Mouse (Mus musculus) liver (tissue): ENCODE data around the gene Lmf1.

Source experiments
- DNase-seq: peaks from one replicate; pipeline ENCODE4 v3.0.0-alpha.2; 2020; ENCODE audit warnings: mixed read lengths

The Lmf1 gene

GRCm38 (mm10) chr17:25643517-25644294 is 64.8 kb downstream of the Lmf1 start:
- DNase-seq = no peak

DNA sequence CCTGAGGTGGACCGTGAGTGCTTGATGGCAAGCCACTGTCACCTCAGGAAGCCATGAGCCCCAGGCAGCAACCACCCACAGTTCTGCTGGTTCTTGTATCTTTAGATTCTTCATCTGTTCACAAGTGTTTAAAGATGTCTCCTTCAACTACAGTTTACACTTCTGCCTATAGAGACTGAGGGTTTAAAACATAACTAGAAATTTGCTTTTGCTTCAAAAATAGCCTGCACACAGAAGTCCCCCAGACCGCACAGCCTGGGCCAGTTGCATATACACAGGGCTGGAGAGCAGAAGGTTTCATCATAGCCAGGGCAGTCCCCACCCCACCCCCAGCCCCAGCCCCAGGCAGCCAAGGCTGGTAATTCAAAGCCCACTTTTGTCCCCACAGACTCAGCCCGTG is 65.9 kb downstream of the Lmf1 start:
- DNase-seq = no peak

GRCm38 (mm10) chr17:25645661-25646060 is 66.8 kb downstream of the Lmf1 start:
- DNase-seq = no peak

- DNase-seq = no peak
Measured at GRCm38 (mm10) chr17:25647901-25648300, 69.0 kb downstream of the Lmf1 start.

DNA sequence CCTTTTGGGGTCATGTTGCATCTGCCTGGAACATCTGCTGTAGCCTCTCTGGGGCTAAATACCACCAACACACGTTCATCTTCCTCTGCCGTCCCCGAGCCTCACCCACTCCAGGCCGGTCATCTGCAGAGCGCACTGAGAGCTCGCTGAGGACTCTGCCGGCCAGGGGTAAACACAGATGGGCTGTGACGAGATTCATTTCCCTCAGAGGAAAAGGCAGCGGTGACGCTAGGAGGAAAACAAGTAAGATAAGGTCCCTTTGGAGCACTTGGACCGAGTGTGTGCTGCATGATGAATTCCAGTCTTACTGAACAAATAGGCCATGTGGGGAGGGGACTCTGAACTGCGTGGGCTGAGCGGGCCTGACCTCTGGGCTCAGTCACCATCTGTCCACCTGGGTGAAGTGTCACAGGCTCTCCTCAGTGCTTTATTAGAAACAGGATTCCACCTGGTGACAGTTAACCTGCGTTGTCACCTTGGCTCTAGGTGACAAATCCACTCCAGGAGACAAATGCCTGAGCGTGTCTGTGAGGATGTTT is 69.9 kb downstream of the Lmf1 start:
- no peak for DNase-seq

DNA sequence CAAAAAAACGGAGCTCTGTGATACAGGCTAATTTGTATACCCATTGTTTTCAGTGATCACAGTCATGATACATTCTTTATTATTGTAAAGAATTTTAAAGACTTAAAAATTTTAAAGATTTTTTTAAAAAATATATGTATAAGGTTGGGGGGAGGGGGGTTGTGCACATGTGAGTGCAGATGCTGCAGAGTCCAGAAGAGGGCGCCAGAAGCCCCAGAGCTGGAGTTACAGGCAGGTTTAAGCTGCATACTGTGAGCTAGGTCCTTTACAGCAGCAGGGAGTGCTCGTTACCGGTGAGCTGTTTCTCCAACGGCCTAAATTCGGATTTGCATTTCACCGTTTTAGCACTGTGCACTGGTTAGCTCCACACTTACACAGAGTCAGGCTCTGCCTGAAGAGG is 71.8 kb downstream of the Lmf1 start:
- no peak for DNase-seq

- DNase-seq = no peak
Measured at GRCm38 (mm10) chr17:25652272-25652671, 73.4 kb downstream of the Lmf1 start.

DNA sequence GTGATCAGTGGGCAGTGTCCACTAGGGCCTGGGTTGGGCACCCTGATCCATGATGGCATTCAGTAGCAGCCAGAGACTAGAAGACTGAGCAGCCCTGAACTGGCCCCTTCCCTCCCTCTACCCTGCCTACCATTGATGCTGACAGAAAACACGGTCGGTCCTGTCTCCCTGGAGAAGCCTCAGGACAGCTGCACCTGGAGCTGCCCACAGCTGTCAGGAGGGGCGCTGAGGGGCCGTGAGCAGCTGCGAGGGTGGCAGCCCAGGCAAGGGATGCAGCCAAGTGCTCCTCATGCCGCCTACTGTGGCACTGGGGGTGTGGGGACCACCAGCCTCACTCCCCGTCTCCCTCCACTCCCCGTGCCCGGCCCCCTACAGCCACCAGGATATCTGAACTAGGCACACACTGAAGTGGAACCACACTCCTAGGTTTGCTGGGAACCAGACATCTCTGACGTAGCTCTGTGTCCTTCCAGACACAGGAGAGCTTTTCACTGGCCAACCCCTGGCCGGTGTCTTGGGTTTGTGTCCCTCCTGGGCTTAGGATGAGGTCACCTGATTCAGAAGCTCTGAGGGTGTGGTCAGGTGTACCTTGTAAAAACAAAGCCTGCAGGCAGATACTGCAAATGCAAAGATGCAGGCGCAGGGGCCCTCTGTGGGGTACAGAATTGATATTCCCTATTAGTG is 77.4 kb downstream of the Lmf1 start:
- no peak for DNase-seq

DNA sequence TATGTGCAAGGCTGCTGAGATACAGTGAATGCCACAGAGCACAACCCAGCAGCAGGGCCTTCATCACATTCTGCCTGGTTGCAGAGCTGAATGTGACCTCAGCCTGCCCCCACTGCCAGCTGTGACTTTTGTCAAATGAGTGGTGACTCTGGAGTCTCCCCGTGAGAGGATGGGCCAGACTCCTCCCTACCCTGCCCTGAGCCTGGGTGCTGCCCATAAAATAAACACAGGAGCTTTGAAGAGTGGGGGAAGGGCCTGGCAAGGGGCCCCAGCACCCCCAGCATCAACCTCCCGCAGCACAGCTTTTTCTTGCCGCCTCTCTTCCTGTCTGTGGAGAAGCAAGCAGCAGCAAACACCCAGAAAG is 77.9 kb downstream of the Lmf1 start:
- no peak for DNase-seq

DNA sequence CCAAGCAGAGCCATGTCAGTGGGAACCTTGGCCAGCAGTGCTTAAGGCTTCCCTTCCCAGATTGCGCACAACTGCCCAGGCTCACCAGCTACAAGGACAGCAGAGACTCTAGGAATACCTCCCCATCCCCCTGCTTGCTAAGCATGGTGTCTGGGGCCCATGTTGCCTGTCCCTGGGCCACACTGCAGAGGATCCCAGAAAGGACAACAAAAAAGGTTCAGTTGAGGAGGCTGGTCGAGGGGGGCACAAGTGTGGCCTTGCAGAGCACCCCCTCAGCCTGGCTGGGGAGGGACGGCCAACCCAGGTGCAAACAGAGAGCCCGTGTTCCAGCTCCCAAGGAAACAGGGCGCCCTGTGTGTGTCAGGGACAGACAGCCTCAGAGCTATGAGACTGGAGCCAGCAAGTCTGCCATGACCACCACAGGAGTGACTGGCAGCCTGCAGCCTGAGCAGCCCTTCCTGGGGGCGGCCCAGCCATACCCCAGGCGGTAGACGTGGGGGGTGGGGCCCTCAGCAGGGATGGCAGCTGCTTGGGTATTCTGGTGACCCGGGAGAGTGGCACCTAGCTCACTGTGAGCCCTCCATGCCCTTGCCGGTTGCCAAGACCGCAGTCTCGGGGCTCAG is 84.4 kb downstream of the Lmf1 start:
- no peak for DNase-seq

DNA sequence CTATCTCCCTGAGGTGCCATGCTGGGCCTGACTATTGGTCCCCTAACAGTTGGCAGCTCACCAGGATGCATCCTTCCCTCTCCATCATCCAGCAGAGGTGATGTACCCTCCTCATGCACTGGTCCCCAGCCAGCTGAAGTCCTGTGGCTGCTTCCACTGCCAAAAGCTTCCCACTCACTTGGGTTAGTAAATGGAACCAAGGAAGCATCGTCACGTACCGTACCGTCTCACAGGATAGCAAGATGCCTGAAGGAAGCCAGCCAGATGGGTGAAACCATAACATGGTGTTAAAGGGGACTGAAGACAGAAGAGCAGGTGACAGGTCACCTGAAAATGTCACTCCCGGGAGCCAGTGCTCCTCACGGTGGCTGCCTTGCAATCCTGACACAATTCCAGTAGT is 86.6 kb downstream of the Lmf1 start:
- no peak for DNase-seq

DNA sequence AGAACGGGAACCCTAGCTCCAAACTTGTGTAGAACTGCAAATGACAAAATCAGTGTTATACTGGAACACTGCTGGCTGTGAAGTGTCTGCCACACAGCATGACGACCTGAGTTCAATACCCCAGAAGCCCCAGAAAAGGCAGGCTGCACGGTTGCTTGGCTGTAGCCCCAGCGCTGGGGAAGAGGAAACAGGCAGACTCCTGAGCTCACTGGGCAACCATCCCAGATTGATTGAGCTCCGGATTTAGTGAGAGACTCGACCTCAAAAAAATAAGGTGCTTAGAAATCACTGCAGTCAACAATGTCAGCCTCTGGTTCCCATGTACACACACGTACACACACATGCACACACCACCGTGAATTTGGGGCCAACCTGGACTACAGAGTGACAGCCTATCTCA is 87.0 kb downstream of the Lmf1 start:
- DNase-seq = no peak

- no peak for DNase-seq
Measured at GRCm38 (mm10) chr17:25668481-25669055, 89.7 kb downstream of the Lmf1 start.

- no peak for DNase-seq
Measured at GRCm38 (mm10) chr17:25672982-25673381, 94.1 kb downstream of the Lmf1 start.

DNA sequence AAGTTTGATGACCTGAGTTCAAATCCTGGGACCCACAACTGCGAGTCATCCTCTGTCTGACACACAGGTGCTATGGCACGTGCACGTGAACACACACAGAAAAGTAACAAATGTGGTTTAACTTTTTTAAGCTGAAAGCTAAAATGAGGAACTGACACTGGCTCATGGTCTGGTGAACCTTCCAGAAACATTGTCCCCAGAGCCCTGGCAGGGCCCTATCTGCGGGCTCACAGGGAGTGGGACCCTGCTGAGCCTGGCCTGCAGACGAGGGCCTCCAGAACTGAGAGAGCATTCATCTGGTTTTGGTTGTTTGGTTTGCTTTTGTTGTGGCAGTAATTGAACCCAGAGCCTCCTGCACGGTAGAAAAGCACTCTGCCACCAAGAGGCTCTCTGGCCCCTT is 99.1 kb downstream of the Lmf1 start:
- DNase-seq = no peak

- DNase-seq = no peak
Measured at GRCm38 (mm10) chr17:25679818-25680217, 100.9 kb downstream of the Lmf1 start.

- DNase-seq = no peak
Measured at GRCm38 (mm10) chr17:25681636-25682035, 102.8 kb downstream of the Lmf1 start.

DNA sequence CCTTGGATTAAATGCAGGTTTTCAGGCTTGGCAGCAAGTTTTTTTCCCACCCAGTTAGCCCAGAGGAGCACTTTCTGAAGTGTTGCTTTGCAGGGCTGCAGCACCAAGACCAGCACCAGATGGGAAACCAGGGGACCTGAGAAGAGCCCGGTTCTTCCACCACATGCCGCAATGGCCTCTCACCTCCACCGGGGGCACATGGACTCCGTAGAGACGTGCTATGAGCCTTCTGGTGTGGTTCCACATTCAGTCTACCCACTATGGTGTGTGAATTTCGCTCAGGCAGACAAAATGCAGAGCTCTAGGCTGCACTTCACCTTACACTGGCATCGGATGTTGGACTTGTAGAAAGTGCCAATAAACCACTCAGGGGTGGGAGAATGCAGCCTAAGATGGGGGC is 107.4 kb downstream of the Lmf1 start:
- DNase-seq = peak; percentile 14

DNA sequence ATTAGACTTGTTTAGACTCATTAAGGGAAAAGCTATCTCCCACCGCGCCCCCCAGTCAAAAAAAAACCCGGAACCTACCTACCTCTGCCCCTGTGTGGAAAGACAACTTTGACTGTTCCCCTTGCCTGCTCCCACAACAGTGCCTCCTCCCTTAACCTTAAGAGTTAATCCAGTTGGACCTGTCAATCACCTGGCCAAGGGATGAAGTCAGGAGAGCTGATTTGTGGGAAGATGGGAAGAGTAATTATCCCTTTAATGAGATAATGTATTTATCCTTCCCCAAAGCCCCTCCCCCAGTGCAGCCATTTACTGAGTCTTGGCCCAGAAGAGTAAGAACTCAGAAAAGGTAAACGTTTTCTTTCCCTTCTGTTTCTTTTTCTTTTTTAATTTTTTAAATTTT is 110.0 kb downstream of the Lmf1 start:
- no peak for DNase-seq

DNA sequence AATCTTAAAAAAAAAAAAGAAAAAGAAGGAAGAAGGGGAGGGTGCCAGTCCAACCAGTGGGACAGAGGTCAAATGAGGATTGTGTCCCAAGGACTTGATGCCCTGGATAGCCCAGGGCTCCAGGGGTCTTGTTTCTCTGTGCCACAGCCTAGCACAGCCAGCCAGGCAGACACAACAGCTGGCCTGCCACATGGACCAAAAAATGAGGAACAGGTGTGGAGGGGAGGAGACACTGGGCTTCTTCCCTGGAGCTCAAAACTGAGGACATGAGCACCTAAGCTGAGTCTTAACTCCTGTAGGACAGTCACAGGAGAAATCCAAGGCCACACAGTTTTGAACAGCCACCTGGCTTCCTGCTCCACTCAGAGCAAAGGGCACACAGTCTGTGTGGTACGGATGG is 117.4 kb downstream of the Lmf1 start:
- DNase-seq = no peak

DNA sequence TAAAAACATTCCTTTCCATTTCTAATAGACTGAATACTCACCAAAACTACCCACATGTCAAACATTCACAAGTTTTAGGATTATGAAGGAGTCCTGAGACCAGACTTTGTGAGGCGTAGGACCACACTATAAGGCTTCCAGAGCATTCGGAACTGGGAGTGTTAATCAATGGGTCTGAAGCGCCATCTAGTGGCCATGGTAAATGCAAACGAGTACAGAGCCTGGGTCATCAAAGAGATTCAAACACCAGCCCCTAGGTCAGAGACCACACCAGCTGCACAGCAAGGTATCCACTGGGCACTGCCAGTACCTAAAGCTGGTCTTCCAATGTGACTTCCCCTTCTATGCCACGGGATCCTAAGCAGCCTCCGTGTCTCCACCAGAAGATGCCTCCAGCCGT is 119.6 kb downstream of the Lmf1 start:
- peak; percentile 66 for DNase-seq

- DNase-seq = no peak
Measured at GRCm38 (mm10) chr17:25700863-25701496, 122.1 kb downstream of the Lmf1 start.

DNA sequence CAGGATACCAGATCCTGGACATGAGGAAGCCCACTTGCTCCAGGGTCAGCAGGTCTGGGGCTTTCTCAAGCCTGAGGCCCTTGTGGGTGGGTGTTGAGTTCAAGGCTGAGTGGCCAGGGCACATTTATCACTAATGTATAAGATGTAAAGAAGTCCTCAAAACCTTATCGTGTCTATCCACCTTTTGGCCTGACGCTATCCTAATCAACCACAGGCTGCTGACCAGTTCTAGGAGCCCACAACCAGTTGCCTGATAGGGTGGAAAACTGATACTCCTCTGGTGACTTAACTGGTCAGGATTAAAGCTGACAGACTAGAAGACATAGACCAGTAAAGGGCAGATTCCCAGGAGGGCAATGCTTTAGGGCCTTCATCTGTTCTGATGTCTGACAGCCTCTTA is 131.1 kb downstream of the Lmf1 start:
- no peak for DNase-seq
